Mouse (Mus musculus) liver, postnatal 0 days (tissue): ENCODE data around the gene Uap1. TPM values are rescaled to one million over a fixed set of nuclear protein-coding genes. Genes with fewer than 3 reads are reported as not detected.
"Not testable (repeated sequence)": the region's sequence is repeated elsewhere in the genome, so short reads cannot be mapped to it uniquely, and the experiment has no call there.

Experiments used
- ATAC-seq: fragments of 200-750 bp; cut with Nextera tagmentation; 2 replicates; pipeline ENCODE4 v1.8.0; 2017; ENCODE audit warnings: mild to moderate bottlenecking, moderate library complexity
- DNase-seq: peaks from one replicate; pipeline ENCODE4 v3.0.0-alpha.2; 2016
- H3K27ac ChIP-seq: fragments of 300-500 bp; sonication (generic); 2 replicates; pipeline ENCODE4 v1.5.1; 2014; ENCODE audit warnings: antibody characterized with exemption, moderate library complexity, mild to moderate bottlenecking, low read depth
- H3K27me3 ChIP-seq: fragments of 300-500 bp; sonication (generic); 2 replicates; pipeline ENCODE4 v1.6.1; 2014; ENCODE audit warnings: low read length, control low read depth, mixed read lengths; ENCODE audit not compliant: insufficient read depth
- H3K36me3 ChIP-seq: fragments of 300-500 bp; sonication (generic); replicated peaks from 2 replicates; pipeline ENCODE4 v1.6.1; 2014; ENCODE audit warnings: mild to moderate bottlenecking, control low read depth, low read length, moderate library complexity, mixed read lengths; ENCODE audit not compliant: insufficient read depth
- H3K4me1 ChIP-seq: fragments of 300-500 bp; sonication (generic); 2 replicates; pipeline ENCODE4 v1.6.1; 2014; ENCODE audit warnings: antibody characterized with exemption, mild to moderate bottlenecking, control low read depth; ENCODE audit not compliant: insufficient read depth
- H3K4me2 ChIP-seq: fragments of 300-500 bp; sonication (generic); 2 replicates; pipeline ENCODE4 v1.6.1; 2014; ENCODE audit warnings: low read depth, mild to moderate bottlenecking, low read length, moderate library complexity, mixed read lengths
- H3K4me3 ChIP-seq: fragments of 300-500 bp; sonication (generic); 2 replicates; pipeline ENCODE4 v1.5.1; 2014; ENCODE audit warnings: low read depth, low read length
- H3K9ac ChIP-seq: fragments of 300-500 bp; sonication (generic); replicated peaks from 2 replicates; pipeline ENCODE4 v1.6.1; 2014; ENCODE audit warnings: mild to moderate bottlenecking, moderate library complexity
- H3K9me3 ChIP-seq: fragments of 300-500 bp; sonication (generic); 2 replicates; pipeline ENCODE4 v1.6.1; 2016; ENCODE audit warnings: mild to moderate bottlenecking, control low read depth, low read length, mixed read lengths
- CTCF ChIP-seq: sonication (generic); IDR thresholded peaks from 2 replicates; pipeline ENCODE4 v1.5.1; 2016; ENCODE audit warnings: antibody characterized with exemption, low read depth
- EP300 ChIP-seq: IDR thresholded peaks from 2 replicates; pipeline ENCODE4 v1.6.1; 2016; ENCODE audit warnings: antibody characterized with exemption, low read depth, mild to moderate bottlenecking
- WGBS: fragments of 180-500 bp; shearing (Covaris S2); extraction: QIAGEN DNeasy Blood & Tissue Kit; methylation state at CpG from one replicate; pipeline ENCODE4 v1.1.7; 2014; ENCODE audit not compliant: insufficient replicate concordance; 5-methylcytosine and 5-hydroxymethylcytosine counted together
- polyA plus RNA-seq: library from polyadenylated mRNA; unstranded; fragments of >200 nt; fragmentation: Nextera tagmentation; extraction: Ambion mirVana; gene quantifications from 2 replicates; pipeline ENCODE4 v1.2.1, GENCODE M21; 2015

Gene Uap1
- polyA plus RNA-seq, 1 experiment from 2014 or later, result 19.6 TPM

GRCm38 (mm10) chr1:170112261-170112660, 62.5 kb downstream of the Uap1 start:
- WGBS, result 86% methylated on average over 10 of the region's 10 CpGs
- DNase-seq, result no peak
- no peaks in the 10 kb centered on the region for H3K36me3 ChIP-seq
- H3K4me2 ChIP-seq, result no peak overlapping the region
- no peaks in the 10 kb centered on the region for H3K4me1 ChIP-seq
- H3K9ac ChIP-seq, result no peak overlapping the region
- TF ChIP-seq EP300 (no peak), CTCF (no peak)
- no peak overlapping the region for H3K27ac ChIP-seq
- H3K9me3 ChIP-seq, result no peaks in the 10 kb centered on the region
- H3K27me3 ChIP-seq, result no peaks in the 10 kb centered on the region
- H3K4me3 ChIP-seq, result no peak overlapping the region
- no peak for ATAC-seq

- Histone ChIP-seq H3K4me1 (no peaks in the 10 kb centered on the region), H3K27ac (no peak overlapping the region)
These were observed 63.0 kb downstream of the Uap1 start for GRCm38 (mm10) chr1:170111651-170112226.

GRCm38 (mm10) chr1:170110516-170111332, 64.0 kb downstream of the Uap1 start, which contains the start of gene Ddr2:
Gene Ddr2, minus strand, starts transcription at chr1:170110762.
- H3K27me3 ChIP-seq, result no peaks in the 10 kb centered on the region
- no peak within 1 kb of the TSS for H3K4me3 ChIP-seq
- no peaks in the 10 kb centered on the region for H3K9me3 ChIP-seq
- no peak for DNase-seq
- no peaks in the 10 kb centered on the region for H3K36me3 ChIP-seq
- H3K27ac ChIP-seq, result no peak within 1 kb of the TSS
- no peaks in the 10 kb centered on the region for H3K4me1 ChIP-seq
- TF ChIP-seq CTCF, result no peak
- TF ChIP-seq EP300, result no peak
- H3K4me2 ChIP-seq, result peak within 1 kb of the TSS; percentile 35; the same call in 1 of the 2 replicates
- no peak for ATAC-seq
- no peak within 1 kb of the TSS for H3K9ac ChIP-seq
- WGBS, result 68% methylated on average over 17 of the region's 17 CpGs

More at GRCm38 (mm10) chr1:170111651-170112226, 63.0 kb downstream of the Uap1 start:
- H3K4me2 ChIP-seq, result no peak overlapping the region
- no peaks in the 10 kb centered on the region for H3K9me3 ChIP-seq
- 83% methylated on average over 16 of the region's 16 CpGs for WGBS
- H3K9ac ChIP-seq, result no peak overlapping the region
- H3K4me3 ChIP-seq, result no peak overlapping the region
- no peak for ATAC-seq
- no peaks in the 10 kb centered on the region for H3K27me3 ChIP-seq
- TF ChIP-seq CTCF (no peak), EP300 (no peak)
- DNase-seq, result no peak
- H3K36me3 ChIP-seq, result no peaks in the 10 kb centered on the region

- H3K4me3 ChIP-seq, result no peak overlapping the region
- no peak overlapping the region for H3K27ac ChIP-seq
- no peaks in the 10 kb centered on the region for H3K27me3 ChIP-seq
- H3K9ac ChIP-seq, result no peak overlapping the region
- 76% methylated on average over 19 of the region's 19 CpGs for WGBS
- H3K4me1 ChIP-seq, result no peaks in the 10 kb centered on the region
- no peaks in the 10 kb centered on the region for H3K9me3 ChIP-seq
- ATAC-seq (no peak), DNase-seq (no peak)
- TF ChIP-seq EP300 (no peak), CTCF (no peak)
- H3K36me3 ChIP-seq, result no peaks in the 10 kb centered on the region
- H3K4me2 ChIP-seq, result no peak overlapping the region
These were observed 64.8 kb downstream of the Uap1 start for GRCm38 (mm10) chr1:170109776-170110515.

- not testable (repeated sequence) for H3K9ac ChIP-seq, ATAC-seq, H3K36me3 ChIP-seq, H3K4me1 ChIP-seq, DNase-seq, H3K9me3 ChIP-seq, H3K4me3 ChIP-seq, H3K27me3 ChIP-seq, H3K27ac ChIP-seq, H3K4me2 ChIP-seq
- WGBS, result 71% methylated on average over 6 of the region's 6 CpGs
These were observed 71.9 kb downstream of the Uap1 start for GRCm38 (mm10) chr1:170102814-170103213.

Other genes with a start within 250 kb of the Uap1 start
- gene Ccdc190, start 246.3 kb downstream of the Uap1 start, polyA plus RNA-seq, result not detected in 2 replicates
- 20.8 and 25.7 TPM in 2 replicates for gene Hsd17b7, start 205.7 kb downstream of the Uap1 start, polyA plus RNA-seq
- 0.84 and 1.4 TPM in 2 replicates for gene Ddr2, start 64.2 kb downstream of the Uap1 start, polyA plus RNA-seq
- 3.3 and 3.4 TPM in 2 replicates for gene Uhmk1, start 40.4 kb upstream of the Uap1 start, polyA plus RNA-seq
- not detected in 2 replicates for gene Sh2d1b2, start 57.8 kb upstream of the Uap1 start, polyA plus RNA-seq
- 0.31 and 0.46 TPM in 2 replicates for gene Sh2d1b1, start 102.4 kb upstream of the Uap1 start, polyA plus RNA-seq
- 2.0 and 2.7 TPM in 2 replicates for gene Gm7694, start 131.4 kb upstream of the Uap1 start, polyA plus RNA-seq
- gene Spata46, start 133.8 kb upstream of the Uap1 start, polyA plus RNA-seq, result 0.24 and 0.48 TPM in 2 replicates